8 mouse cellular contexts compared by ENCODE assay signal in genomic region chr11:99231049-99231816, GRCm38 (mm10). TPM values are rescaled to one million over a fixed set of nuclear protein-coding genes. Genes with fewer than 3 reads are reported as not detected.
DNase-seq lines count a peak whose midpoint lies in the region; ATAC-seq and TF ChIP-seq lines count a peak whose summit lies in the region.

No protein-coding gene starts in this region.

- H3K79me2 ChIP-seq in myocyte (ENCODE audit: control insufficient read depth, insufficient read depth), result peaks cover 38% of the 10 kb centered on the region

- no peak for TF ChIP-seq CTCF in layer of hippocampus, adult 2 months (conservative IDR thresholded peaks at IDR 0.05)
- TF ChIP-seq CTCF in cortical plate, adult 2 months (IDR thresholded peaks at IDR 0.05; ENCODE audit: extremely low read depth, insufficient read depth, low read length), result no peak

- no peaks in the 10 kb centered on the region for H3K27me3 ChIP-seq in myocyte (ENCODE audit: control insufficient read depth, insufficient read depth, insufficient read length)

- TF ChIP-seq POLR2A in cortical plate, adult 2 months (IDR thresholded peaks at IDR 0.05; ENCODE audit: extremely low read depth, insufficient read depth, low read length), result no peak
- no peak for TF ChIP-seq POLR2A in myocyte (IDR thresholded peaks at IDR 0.05; ENCODE audit: insufficient read length, low read depth)

- no peak for DNase-seq in layer of hippocampus, adult 2 months (ENCODE audit: low spot score in 2 of 2)
- no peak for DNase-seq in layer of hippocampus, adult 11-12 months (ENCODE audit: low spot score)
- DNase-seq in adrenal gland, postnatal 14 days, result no peak
- DNase-seq in right cerebral cortex, postnatal 10 days (ENCODE audit: low spot score in 2 of 2), result no peak
- DNase-seq in spleen, postnatal 14 days (ENCODE audit: low spot score in 2 of 2), result no peak

- peak overlapping the region; percentile 99 for H3K27ac ChIP-seq in layer of hippocampus, adult 2 months
- H3K27ac ChIP-seq in cortical plate, adult 2 months (ENCODE audit: insufficient read depth, low read length), result peak overlapping the region; percentile 79; the same call in 1 of the 2 replicates

- H3K4me1 ChIP-seq in cortical plate, adult 2 months (ENCODE audit: control insufficient read depth, insufficient read depth, low read length), result peaks cover 1% of the 10 kb centered on the region; the same call in 1 of the 2 replicates

- H3K36me3 ChIP-seq in myocyte (ENCODE audit: control insufficient read depth, insufficient read depth), result peaks cover 11% of the 10 kb centered on the region

- peak overlapping the region; percentile 92 for H3K4me3 ChIP-seq in layer of hippocampus, adult 2 months
- H3K4me3 ChIP-seq in cortical plate, adult 2 months (ENCODE audit: insufficient read depth, low read length), result peak overlapping the region; percentile 73
- H3K4me3 ChIP-seq in myocyte, result peak overlapping the region; percentile 84

- peak; percentile 18 for ATAC-seq in inflammation-experienced regulatory T-cells, adult 6 months

- H3K4me2 ChIP-seq in myocyte (ENCODE audit: low read depth), result peak overlapping the region; percentile 89

- peak overlapping the region; percentile 40 for H3ac ChIP-seq in myocyte (ENCODE audit: control insufficient read depth, insufficient read length)

TF ChIP-seq in myocyte, 11 proteins besides CTCF, POLR2A, EP300 and RAD21:
- TF ChIP-seq MAX (IDR thresholded peaks at IDR 0.05; ENCODE audit: low read depth) (no peak), CEBPB (IDR thresholded peaks at IDR 0.05; ENCODE audit: insufficient read depth, poor library complexity, severe bottlenecking) (no peak), MYOG (IDR thresholded peaks at IDR 0.05; ENCODE audit: control insufficient read depth in 1 of 3, insufficient read depth in 1 of 3, insufficient read length in 2 of 3, low read depth in 2 of 3) (no peak), MYOD1 (IDR thresholded peaks at IDR 0.05; ENCODE audit: control insufficient read depth in 1 of 3, insufficient read length in 2 of 3, low read depth in 2 of 3) (no peak), TCF3 (IDR thresholded peaks at IDR 0.05; ENCODE audit: insufficient read length, low read depth) (no peak), REST (IDR thresholded peaks at IDR 0.05; ENCODE audit: insufficient read depth, insufficient read length) (no peak), SRF (IDR thresholded peaks at IDR 0.05; ENCODE audit: control insufficient read depth, insufficient read length, low read depth) (no peak), POLR2AphosphoS2 (IDR thresholded peaks at IDR 0.05; ENCODE audit: insufficient read length, low read depth) (no peak), USF1 (IDR thresholded peaks at IDR 0.05; ENCODE audit: low read depth) (no peak), E2F4 (IDR thresholded peaks at IDR 0.05; ENCODE audit: insufficient read depth) (no peak), TCF12 (IDR thresholded peaks at IDR 0.05; ENCODE audit: insufficient read depth, poor library complexity, severe bottlenecking) (no peak)

RNA-seq across cellular contexts. Expression of gene Smarce1, which starts 0.4 kb away (rescaled TPM):
- 10 to 100 TPM; 55.8 to 62.3 TPM for total RNA-seq in layer of hippocampus, adult 2 months (2021)
- 60.6 and 69.0 TPM in 2 replicates for polyA plus RNA-seq in cortical plate, adult 2 months (2012; rRNA removed)
- 100 to 1,000 TPM; 127 to 184 (median 159) TPM for polyA plus RNA-seq in inflammation-experienced regulatory T-cells, adult 6 months (2017; shearing (Covaris generic))
- polyA plus RNA-seq in myocyte (2012; fragmentation: generic; extraction: Trizol), result 90.3 TPM
- 77.0 and 93.4 TPM in 2 replicates for total RNA-seq in adrenal gland, postnatal 14 days (2021)

RNA-seq across cellular contexts. Expression of gene Krt222, which starts 12.7 kb away (rescaled TPM):
- total RNA-seq in layer of hippocampus, adult 2 months (2021), result 10 to 100 TPM; 24.8 to 29.5 TPM
- polyA plus RNA-seq in cortical plate, adult 2 months (2012; rRNA removed), result 25.1 and 27.0 TPM in 2 replicates
- polyA plus RNA-seq in inflammation-experienced regulatory T-cells, adult 6 months (2017; shearing (Covaris generic)), result 1 to 10 TPM; 2.1 to 2.7 (median 2.1) TPM
- polyA plus RNA-seq in myocyte (2012; fragmentation: generic; extraction: Trizol), result 0.06 TPM
- total RNA-seq in adrenal gland, postnatal 14 days (2021), result 1.3 and 2.9 TPM in 2 replicates

RNA-seq across cellular contexts. Expression of gene Krt24, which starts 53.8 kb away (rescaled TPM):
- total RNA-seq in layer of hippocampus, adult 2 months (2021), result not detected
- not detected in 2 replicates for polyA plus RNA-seq in cortical plate, adult 2 months (2012; rRNA removed)
- not detected for polyA plus RNA-seq in inflammation-experienced regulatory T-cells, adult 6 months (2017; shearing (Covaris generic))
- not detected for polyA plus RNA-seq in myocyte (2012; fragmentation: generic; extraction: Trizol)
- not detected in 2 replicates for total RNA-seq in adrenal gland, postnatal 14 days (2021)
